Mouse (Mus musculus): ENCODE measurements at regions not wholly inside any gene's neighbourhood (a gene's known extent, or its start where the extent isn't known, plus 50 kb on each side); places are given as distances from the start of the nearest gene placed in this dataset.
A peak's percentile ranks its signal among the peaks of the same experiment; 100 is the strongest.

DNA sequence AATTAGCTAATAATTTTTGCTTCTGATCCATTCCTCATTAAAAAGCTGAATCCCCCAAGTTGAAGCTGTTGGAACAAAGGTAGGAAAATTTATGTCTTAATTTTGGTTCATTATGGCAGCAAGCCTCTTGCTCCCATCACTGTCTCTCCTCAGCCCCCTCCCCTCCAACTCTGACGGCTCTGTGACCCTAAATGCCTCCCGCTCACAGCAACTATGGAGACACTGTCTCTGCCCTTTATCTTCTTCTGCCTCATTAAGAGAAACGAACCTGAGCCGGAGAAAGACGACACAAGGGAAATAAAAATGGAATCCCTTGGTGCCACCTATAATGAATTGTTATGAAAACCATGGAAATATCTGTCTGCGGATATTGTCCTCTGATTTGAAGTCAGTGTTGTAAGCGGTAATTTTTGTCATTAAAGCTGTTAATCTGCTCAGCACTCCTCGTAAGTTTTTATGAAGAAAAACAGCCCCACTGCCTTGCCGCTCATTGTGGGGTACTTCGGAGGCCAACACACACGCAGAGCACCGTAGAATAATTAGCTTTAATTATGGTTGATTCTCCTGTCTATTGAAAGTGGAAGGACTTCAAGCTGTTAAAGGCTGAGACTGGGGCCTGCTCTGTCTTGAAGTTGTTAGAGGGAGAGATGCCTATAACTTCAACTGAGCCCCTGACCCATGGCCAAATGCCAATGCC lies 208.1 kb upstream of the Clint1 start:
- no peak for DNase-seq (ENCODE audit: low spot score in 2 of 2)

DNA sequence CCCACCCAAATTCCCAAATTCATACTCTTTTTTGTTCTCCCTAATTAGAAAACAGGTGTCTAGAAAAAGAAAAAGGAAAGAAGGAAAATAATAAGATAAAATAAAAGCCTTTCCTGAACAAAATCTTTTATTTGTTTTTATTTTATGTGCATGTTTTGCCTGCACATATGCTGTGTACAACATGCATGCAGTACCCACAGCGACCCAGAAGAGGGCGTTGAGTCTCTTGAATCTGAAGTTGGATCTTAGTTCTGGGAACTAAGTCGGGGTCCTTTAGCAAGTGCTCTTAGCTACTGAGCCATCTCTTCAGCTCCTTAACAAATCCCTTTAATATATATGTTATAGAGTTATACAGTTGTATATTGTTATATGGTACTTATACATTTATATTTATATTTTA lies 206.0 kb upstream of the Clint1 start:
- DNase-seq (ENCODE audit: low spot score in 2 of 2): no peak

DNA sequence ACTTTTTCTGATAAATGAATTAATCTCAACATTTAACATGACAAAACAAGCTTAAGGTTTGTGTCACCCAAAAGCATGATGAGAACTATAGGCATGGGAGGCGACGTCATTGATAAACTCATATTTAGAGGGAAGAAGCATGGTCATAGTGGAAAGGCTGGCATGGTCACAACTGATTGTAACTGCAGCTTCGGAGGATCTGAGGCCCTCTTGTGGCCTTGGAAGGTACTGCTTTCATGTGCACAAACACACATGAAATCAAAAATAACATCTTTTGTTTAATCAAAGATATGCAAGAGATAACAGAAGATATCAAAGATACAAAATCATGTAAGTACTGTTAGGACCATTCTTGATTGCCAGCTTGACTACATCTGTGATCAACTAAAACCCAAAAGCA lies 204.0 kb upstream of the Clint1 start:
- no peak for DNase-seq (ENCODE audit: low spot score in 2 of 2)

GRCm38 (mm10) chr11:45656260-45656659 lies 195.6 kb upstream of the Clint1 start:
- no peak for DNase-seq (ENCODE audit: low spot score in 2 of 2)

DNA sequence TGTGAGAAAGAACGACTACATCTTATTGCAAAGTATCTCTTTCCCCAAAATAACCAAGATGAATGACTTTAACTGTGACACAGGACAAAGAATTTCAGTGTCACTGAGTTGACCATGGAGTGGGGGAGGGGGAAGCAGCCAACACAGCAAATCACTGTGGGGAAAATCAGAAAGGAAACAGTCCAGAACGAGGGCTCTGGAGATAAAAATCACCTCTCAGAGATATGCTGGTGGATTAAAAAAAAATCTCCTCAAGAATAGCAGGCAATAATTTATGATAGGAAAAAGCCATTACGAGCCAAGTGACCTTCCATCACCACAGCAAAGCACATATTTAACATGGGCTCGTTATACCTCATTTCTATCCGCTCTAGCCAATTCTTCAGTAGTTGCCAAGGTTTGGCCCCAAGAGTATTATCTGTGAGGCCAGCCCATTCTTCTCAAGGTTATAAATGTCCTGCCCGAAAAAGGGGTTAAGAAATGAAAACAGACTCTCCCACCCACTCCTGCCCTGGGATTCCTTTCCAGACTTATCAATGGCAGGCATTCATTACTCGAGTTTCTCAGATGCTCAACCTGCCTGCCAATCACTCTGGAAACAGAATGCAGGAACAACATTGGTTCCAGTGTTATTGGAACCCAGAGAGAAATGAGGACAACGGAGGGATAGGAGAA lies 181.6 kb upstream of the Clint1 start:
- DNase-seq (ENCODE audit: low spot score in 2 of 2): no peak

DNA sequence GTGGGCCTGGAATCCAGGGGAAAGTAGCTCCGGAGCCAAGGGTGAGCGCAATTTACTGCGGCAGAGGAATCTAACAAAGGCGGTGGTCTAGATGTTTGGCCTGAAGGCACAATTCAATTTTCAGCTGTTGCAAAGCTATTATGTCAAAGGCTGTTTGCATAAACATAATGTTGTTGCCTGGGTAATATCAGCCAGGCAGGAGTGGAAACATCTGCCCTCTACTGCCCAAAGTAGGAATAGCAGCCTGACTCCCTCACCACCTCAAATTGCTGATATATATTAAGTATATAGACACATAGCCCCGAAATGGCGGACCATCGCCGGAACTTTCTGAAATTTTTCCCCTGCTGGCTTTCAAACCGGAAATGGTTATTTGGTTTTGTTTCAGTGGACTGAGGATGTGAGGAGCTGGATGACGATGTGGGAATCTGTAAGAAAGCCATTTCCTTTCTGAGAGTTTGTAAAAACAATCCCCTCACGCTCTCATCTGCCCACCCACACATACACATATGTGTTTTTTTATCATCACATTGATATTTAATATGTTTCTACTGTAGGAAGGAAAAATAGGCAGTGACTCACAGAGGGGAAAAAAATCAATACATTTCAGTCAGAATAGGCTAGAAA lies 173.1 kb upstream of the Clint1 start:
- DNase-seq (ENCODE audit: low spot score in 2 of 2): peak; percentile 29 to 73

GRCm38 (mm10) chr11:45679293-45679673 lies 172.6 kb upstream of the Clint1 start:
- no peak for DNase-seq (ENCODE audit: low spot score in 2 of 2)

DNA sequence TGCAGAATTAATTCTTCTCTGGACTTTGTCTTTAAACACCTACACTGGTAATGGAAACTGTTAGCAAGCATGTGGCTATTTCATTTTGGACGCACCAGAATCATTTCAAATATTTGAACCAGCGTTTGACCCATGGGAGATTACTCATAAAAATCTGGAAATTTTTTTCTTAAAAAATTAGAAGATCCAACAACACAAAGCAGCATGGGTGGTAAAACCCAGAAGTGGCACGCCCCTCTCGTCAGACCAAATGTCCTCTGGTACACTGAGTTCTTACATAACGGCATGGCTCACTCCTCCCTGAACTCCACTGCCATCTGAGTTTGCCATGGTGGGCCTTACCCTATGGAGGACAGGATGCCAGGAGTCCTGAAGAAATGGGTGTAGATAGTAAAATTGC lies 166.3 kb upstream of the Clint1 start:
- no peak for DNase-seq (ENCODE audit: low spot score in 2 of 2)

DNA sequence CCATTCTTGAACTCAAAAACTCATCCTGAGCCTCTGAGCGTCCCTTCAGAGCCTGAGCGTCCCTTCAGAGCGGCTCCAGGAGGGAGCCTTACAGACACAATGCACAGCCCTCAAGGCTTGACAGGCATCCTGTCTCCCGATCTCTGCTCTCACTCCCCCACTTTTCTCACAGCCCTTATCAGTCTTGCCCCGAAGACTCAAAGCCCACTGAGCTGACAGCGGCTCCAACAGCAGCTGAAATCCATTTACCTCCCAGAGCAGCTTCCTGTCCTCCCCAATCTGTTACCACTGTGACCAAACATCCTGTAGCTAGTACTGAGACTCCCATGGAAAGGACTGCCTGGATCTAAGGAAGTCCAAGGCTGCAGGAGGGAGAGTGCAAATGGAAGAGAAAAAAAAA lies 158.6 kb upstream of the Clint1 start:
- no peak for DNase-seq (ENCODE audit: low spot score in 2 of 2)

- no peak for DNase-seq (ENCODE audit: low spot score in 2 of 2)
These were observed 150.3 kb upstream of the Clint1 start for GRCm38 (mm10) chr11:45701506-45701905.

GRCm38 (mm10) chr11:45702916-45703315 lies 148.9 kb upstream of the Clint1 start:
- DNase-seq (ENCODE audit: low spot score in 2 of 2): no peak

GRCm38 (mm10) chr11:45704411-45704810 lies 147.4 kb upstream of the Clint1 start:
- DNase-seq (ENCODE audit: low spot score in 2 of 2): no peak

DNA sequence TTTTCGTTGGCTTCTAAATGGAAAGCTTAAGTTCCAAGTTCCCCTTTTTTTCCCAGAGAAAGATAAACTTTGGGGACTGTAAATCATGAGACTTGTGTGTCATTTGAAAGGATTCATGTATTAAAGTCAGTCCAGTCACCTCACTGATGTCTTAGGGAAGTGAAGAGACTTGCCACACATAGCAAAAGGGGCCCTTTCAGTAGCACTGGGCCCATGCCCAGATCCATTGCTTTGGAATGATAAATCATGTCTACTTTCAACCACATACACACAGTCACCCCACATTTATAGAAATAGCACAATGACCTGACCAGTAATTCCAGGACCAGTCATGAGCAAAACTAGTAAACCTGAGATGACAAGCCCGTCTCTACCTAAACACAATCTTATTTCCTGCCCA lies 133.2 kb upstream of the Clint1 start:
- DNase-seq (ENCODE audit: low spot score in 2 of 2): no peak

GRCm38 (mm10) chr11:45719821-45720220 lies 132.0 kb upstream of the Clint1 start:
- no peak for DNase-seq (ENCODE audit: low spot score in 2 of 2)

- DNase-seq (ENCODE audit: low spot score in 2 of 2): no peak
These were observed 115.3 kb upstream of the Clint1 start for GRCm38 (mm10) chr11:45736561-45736960.

- no peak for DNase-seq (ENCODE audit: low spot score in 2 of 2)
These were observed 113.5 kb upstream of the Clint1 start for GRCm38 (mm10) chr11:45738331-45738730.

- no peak for DNase-seq (ENCODE audit: low spot score in 2 of 2)
These were observed 105.9 kb upstream of the Clint1 start for GRCm38 (mm10) chr11:45745941-45746340.

GRCm38 (mm10) chr11:45750249-45750648 lies 101.6 kb upstream of the Clint1 start:
- DNase-seq (ENCODE audit: low spot score in 2 of 2): no peak

DNA sequence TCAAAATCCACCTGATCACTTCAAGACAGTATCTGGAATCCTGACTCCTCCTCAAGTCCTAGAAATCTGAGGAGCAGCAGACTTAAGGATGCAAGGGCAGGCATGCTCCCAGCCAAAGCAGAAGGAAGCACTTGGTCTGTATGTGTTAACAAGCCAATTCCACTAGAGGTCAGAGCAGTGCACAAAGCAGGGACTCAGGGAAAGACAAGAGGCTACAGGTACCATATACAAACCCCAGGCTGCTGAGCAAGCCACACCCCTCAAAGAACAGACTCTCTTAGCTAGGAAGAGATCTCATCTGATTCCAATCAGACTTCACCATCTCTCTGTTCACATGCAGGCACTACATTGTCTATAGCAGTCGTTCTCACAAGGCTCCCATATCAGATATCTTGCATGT lies 99.6 kb upstream of the Clint1 start:
- peak in 1 of 2 experiments; percentile 16 for DNase-seq (ENCODE audit: low spot score in 2 of 2)

GRCm38 (mm10) chr11:45752791-45753190 lies 99.1 kb upstream of the Clint1 start:
- DNase-seq (ENCODE audit: low spot score in 2 of 2): no peak

DNA sequence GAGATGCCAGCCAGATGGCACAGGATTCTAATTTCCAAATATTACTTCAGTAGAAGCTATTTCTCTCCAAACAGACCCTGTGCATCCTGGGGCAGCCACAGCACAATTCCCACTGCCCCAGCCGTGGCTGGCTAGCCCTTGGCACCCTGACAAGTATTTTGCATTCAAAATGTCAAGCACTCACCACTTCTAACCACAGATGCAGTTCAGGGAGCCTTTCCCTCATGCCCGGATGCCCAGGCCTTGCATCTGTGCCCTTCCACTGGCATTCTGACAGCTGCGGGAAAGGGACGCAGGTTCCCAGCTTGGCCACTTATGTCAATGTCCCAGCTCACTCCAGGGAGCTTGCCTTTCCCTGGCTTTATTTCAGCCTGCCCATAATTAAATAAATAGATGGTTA lies 84.8 kb upstream of the Clint1 start:
- no peak for DNase-seq (ENCODE audit: low spot score in 2 of 2)

DNA sequence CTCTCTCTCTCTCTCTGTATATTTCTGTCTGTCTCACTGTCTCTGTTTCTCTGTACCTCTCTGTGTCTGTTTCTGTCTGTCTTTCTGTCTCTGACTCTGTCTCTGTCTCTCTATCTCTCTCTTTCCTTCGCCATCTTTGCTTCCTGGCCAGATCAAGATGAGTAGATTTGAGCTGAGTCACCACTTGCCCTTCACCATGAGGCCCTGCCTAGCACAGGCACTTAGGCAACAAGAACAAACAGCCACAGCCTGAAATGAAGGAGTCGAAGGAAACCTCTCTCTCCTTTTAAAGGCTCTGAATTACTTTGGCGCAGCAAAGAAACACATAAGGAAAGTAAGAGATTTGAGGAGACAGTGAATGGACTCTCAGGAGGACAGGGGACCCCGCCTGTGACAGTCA lies 69.4 kb upstream of the Clint1 start:
- DNase-seq (ENCODE audit: low spot score in 2 of 2): no peak

DNA sequence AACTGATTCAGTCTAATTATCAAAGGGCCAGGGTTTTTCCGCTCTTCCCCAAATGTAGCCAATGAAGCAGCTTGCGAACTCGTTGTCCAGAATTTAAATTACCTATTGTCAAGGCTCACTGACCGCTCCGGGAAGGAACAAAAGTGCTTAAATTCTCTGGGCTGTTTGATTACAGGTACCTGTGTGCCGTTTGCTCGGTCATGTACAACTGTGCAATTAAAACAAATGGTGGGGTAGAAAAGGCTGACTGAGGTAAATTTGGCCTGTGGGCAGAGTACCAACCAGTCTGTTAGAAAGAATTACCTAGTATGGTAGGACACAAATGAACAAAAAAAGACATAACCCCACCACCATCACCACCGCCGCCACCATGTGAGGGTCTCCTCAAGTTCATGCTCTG lies 66.0 kb upstream of the Clint1 start:
- no peak for DNase-seq (ENCODE audit: low spot score in 2 of 2)
